Mouse (Mus musculus) monocyte, adult 5-6 weeks (primary cell): ENCODE results near the gene Rps23. TPM values are rescaled to one million over a fixed set of nuclear protein-coding genes. Genes with fewer than 3 reads are reported as not detected.
"Not testable (repeated sequence)": the region's sequence is repeated elsewhere in the genome, so short reads cannot be mapped to it uniquely, and the experiment has no call there.

Experiments used
- ATAC-seq: fragments of 153-309, 156-312 bp; replicated peaks from 2 replicates; pipeline ENCODE4 v1.8.0; 2017; ENCODE audit warnings: mild to moderate bottlenecking; ENCODE audit not compliant: low TSS enrichment, insufficient number of reproducible peaks, severe bottlenecking, poor library complexity, low FRiP score
- total RNA-seq: library from RNA; stranded (forward); fragments of 200-1000, 200-491, 200-594 nt; gene quantifications from 3 replicates; pipeline ENCODE4 v1.2.3, GENCODE M21; 2017

Gene Rps23
- 2,086 to 4,129 TPM (median 3,828 TPM) in 3 replicates for total RNA-seq

GRCm38 (mm10) chr13:90922751-90923612 lies at the start of gene Rps23:
TSS of gene Rps23 (plus strand) at chr13:90922958.
- ATAC-seq = peak; percentile 82

GRCm38 (mm10) chr13:90881727-90882429 lies 40.9 kb upstream of the Rps23 start:
- no peak for ATAC-seq

GRCm38 (mm10) chr13:90885856-90886532 lies 36.8 kb upstream of the Rps23 start:
- ATAC-seq = no peak

GRCm38 (mm10) chr13:90886568-90886983 lies 36.2 kb upstream of the Rps23 start:
- ATAC-seq = no peak

- ATAC-seq = no peak
These were observed 32.6 kb upstream of the Rps23 start for GRCm38 (mm10) chr13:90890111-90890510.

- ATAC-seq = no peak
These were observed 27.9 kb upstream of the Rps23 start for GRCm38 (mm10) chr13:90894819-90895218.

- no peak for ATAC-seq
These were observed 26.7 kb upstream of the Rps23 start for GRCm38 (mm10) chr13:90896098-90896497.

GRCm38 (mm10) chr13:90896821-90897220 lies 25.9 kb upstream of the Rps23 start:
- no peak for ATAC-seq

GRCm38 (mm10) chr13:90905176-90905575 lies 17.6 kb upstream of the Rps23 start, which contains the start of gene Atp6ap1l:
TSS of gene Atp6ap1l (minus strand) at chr13:90905355.
- no peak for ATAC-seq

- ATAC-seq = no peak
These were observed 15.4 kb upstream of the Rps23 start for GRCm38 (mm10) chr13:90907376-90907775.

GRCm38 (mm10) chr13:90912760-90913674 lies 9.7 kb upstream of the Rps23 start:
- no peak for ATAC-seq

GRCm38 (mm10) chr13:90913675-90914192 lies 9.0 kb upstream of the Rps23 start:
- no peak for ATAC-seq

- ATAC-seq = no peak
These were observed 8.0 kb upstream of the Rps23 start for GRCm38 (mm10) chr13:90914721-90915120.

GRCm38 (mm10) chr13:90923617-90924016 lies 859 bp downstream of the Rps23 start:
- not testable (repeated sequence) for ATAC-seq

GRCm38 (mm10) chr13:90924072-90924471 lies 1.3 kb downstream of the Rps23 start:
- ATAC-seq = no peak

GRCm38 (mm10) chr13:90925191-90925590 lies 2.4 kb downstream of the Rps23 start:
- ATAC-seq = no peak

- ATAC-seq = no peak
These were observed 3.5 kb downstream of the Rps23 start for GRCm38 (mm10) chr13:90926125-90926765.
